In genomic region chr12:85531638-85532037, GRCm38 (mm10) we compare ENCODE assay signal across 10 mouse cellular contexts. TPM values are rescaled to one million over a fixed set of nuclear protein-coding genes. Genes with fewer than 3 reads are reported as not detected.
DNase-seq lines count a peak whose midpoint lies in the region; TF ChIP-seq lines count a peak whose summit lies in the region.
"Had no signal": no experiment of that assay in that cellular context is flagged by ENCODE, and none has a peak within 500 bp of the region (broad histone marks: within the 10 kb centered on the region; RNA-seq: fewer than 3 reads in every experiment).

No protein-coding gene starts in this region.

- peaks cover 16% of the 10 kb centered on the region; the same call in 1 of the 2 replicates for H3K27me3 ChIP-seq in E14TG2a.4 (ENCODE audit: insufficient read depth, low read length)
- H3K27me3 ChIP-seq in small intestine, adult 2 months (ENCODE audit: control insufficient read depth, insufficient read depth, low read length): no peaks in the 10 kb centered on the region
- H3K27me3 ChIP-seq: liver, embryonic 15.5 days had no signal

- no peak overlapping the region for H3K4me3 ChIP-seq in left cerebral cortex, adult 2 months
- H3K4me3 ChIP-seq in E14TG2a.4 (replicated peaks; ENCODE audit: low read length): no peak overlapping the region
- no peak overlapping the region for H3K4me3 ChIP-seq in bone marrow macrophage, adult 2 months (ENCODE audit: insufficient read depth, low read length)
- no peak overlapping the region for H3K4me3 ChIP-seq in small intestine, adult 2 months (ENCODE audit: low read depth, low read length)
- H3K4me3 ChIP-seq: liver, embryonic 15.5 days had no signal

- no peak for TF ChIP-seq POLR2A in bone marrow macrophage, adult 2 months (IDR thresholded peaks at IDR 0.05; ENCODE audit: borderline replicate concordance, low read depth, low read length)
- TF ChIP-seq POLR2A in small intestine, adult 2 months (IDR thresholded peaks at IDR 0.05; ENCODE audit: low read depth, low read length): no peak

- intact Hi-C loops in left cerebral cortex, adult 2 months (cut with DNase I): no loop called here

- H3K4me1 ChIP-seq in E14TG2a.4 (replicated peaks; ENCODE audit: low read depth, low read length): peaks cover 6% of the 10 kb centered on the region
- H3K4me1 ChIP-seq in bone marrow macrophage, adult 2 months (ENCODE audit: control insufficient read depth, insufficient read depth, low read length): peaks cover 22% of the 10 kb centered on the region
- no peaks in the 10 kb centered on the region for H3K4me1 ChIP-seq in small intestine, adult 2 months (ENCODE audit: control insufficient read depth, insufficient read depth, insufficient read length, low read length)

- 79% methylated on average over 1 of the region's 1 CpGs for WGBS in small intestine, adult 2 months

- no peak for DNase-seq in left cerebral cortex, adult 2 months (ENCODE audit: extremely low spot score in 1 of 2, low spot score in 2 of 2)
- DNase-seq in left cerebral cortex, adult 9 months (ENCODE audit: low spot score in 2 of 2): no peak
- no peak for DNase-seq in embryo, embryonic 11 days
- DNase-seq in right cerebral cortex, postnatal 14 days: no peak
- DNase-seq: adrenal gland, postnatal 25 days; layer of hippocampus, postnatal 36 days had no signal

- TF ChIP-seq CTCF in left cerebral cortex, adult 2 months (IDR thresholded peaks at IDR 0.05): peak; percentile 34
- peak; percentile 39; the same call in 1 of the 2 replicates for TF ChIP-seq CTCF in E14TG2a.4 (conservative IDR thresholded peaks at IDR 0.05; ENCODE audit: low read length)
- 0 out of 2 replicates have a peak, but pooled peaks have one; percentile 22 for TF ChIP-seq CTCF in bone marrow macrophage, adult 2 months (IDR thresholded peaks at IDR 0.05; ENCODE audit: low read depth, low read length)
- TF ChIP-seq CTCF in small intestine, adult 2 months (IDR thresholded peaks at IDR 0.05; ENCODE audit: extremely low read depth, insufficient read length, insufficient replicate concordance, low read depth, low read length): peak; percentile 32; the same call in 1 of the 2 replicates

- H3K27ac ChIP-seq in left cerebral cortex, adult 2 months: no peak overlapping the region
- no peak overlapping the region for H3K27ac ChIP-seq in bone marrow macrophage, adult 2 months (ENCODE audit: insufficient read depth, low read depth, low read length)
- no peak overlapping the region for H3K27ac ChIP-seq in small intestine, adult 2 months (ENCODE audit: insufficient read depth, low read depth, low read length)

- no peaks in the 10 kb centered on the region for H3K36me3 ChIP-seq in E14TG2a.4 (ENCODE audit: insufficient read depth, low read length)
- H3K36me3 ChIP-seq in small intestine, adult 2 months (ENCODE audit: control insufficient read depth, insufficient read depth, low read length): no peaks in the 10 kb centered on the region
- H3K36me3 ChIP-seq: liver, embryonic 15.5 days had no signal

- H3K9me3 ChIP-seq in E14TG2a.4 (ENCODE audit: low read length): no peaks in the 10 kb centered on the region
- H3K9me3 ChIP-seq: liver, embryonic 15.5 days had no signal

RNA-seq across cellular contexts. Expression of gene Fos, which starts 57.9 kb away (rescaled TPM):
- 10 to 100 TPM; 56.9 to 88.9 TPM for total RNA-seq in left cerebral cortex, adult 2 months (2021)
- polyA plus RNA-seq in bone marrow macrophage, adult 2 months (2012; ENCODE audit: insufficient read depth, insufficient read length, missing spikeins): 64.0 and 65.2 TPM in 2 replicates
- polyA plus RNA-seq in small intestine, adult 2 months (2012; rRNA removed): 103 and 283 TPM in 2 replicates
